Mouse (Mus musculus): ENCODE measurements around the gene Gm49337. TPM values are rescaled to one million over a fixed set of nuclear protein-coding genes. Genes with fewer than 3 reads are reported as not detected.
A peak's percentile ranks its signal among the peaks of the same experiment; 100 is the strongest.

Gene Gm49337
- polyA plus RNA-seq, 1 experiment from 2014 or later = not detected

- H3K36me3 ChIP-seq = no peaks in the 10 kb centered on the region
- no peaks in the 10 kb centered on the region for H3K9me3 ChIP-seq (replicated peaks)
- under 1% methylated on average over 47 of the region's 47 CpGs for WGBS
- DNase-seq (ENCODE audit: low spot score) = peak; percentile 77
- H3K4me3 ChIP-seq = peak overlapping the region; percentile 82
- H3K27me3 ChIP-seq (ENCODE audit: low read depth, poor library complexity, severe bottlenecking) = peaks cover 31% of the 10 kb centered on the region
- H3K4me1 ChIP-seq = peaks cover 21% of the 10 kb centered on the region
- peak overlapping the region; percentile 84 for H3K27ac ChIP-seq
Observed at GRCm38 (mm10) chr4:116143891-116144717, 29.1 kb upstream of the Gm49337 start.

- Histone ChIP-seq H3K27ac (peak overlapping the region; percentile 96), H3K9me3 (replicated peaks) (no peaks in the 10 kb centered on the region), H3K4me3 (peak overlapping the region; percentile 83), H3K27me3 (ENCODE audit: low read depth, poor library complexity, severe bottlenecking) (no peaks in the 10 kb centered on the region), H3K36me3 (peaks cover 34% of the 10 kb centered on the region), H3K4me1 (peaks cover 16% of the 10 kb centered on the region)
- DNase-seq (ENCODE audit: low spot score) = no peak
- 20% methylated on average over 6 of the region's 6 CpGs for WGBS
Observed at GRCm38 (mm10) chr4:116149812-116150155, 23.4 kb upstream of the Gm49337 start.

- WGBS = 5% methylated on average over 73 of the region's 73 CpGs
- H3K36me3 ChIP-seq = peaks cover 39% of the 10 kb centered on the region
- peak overlapping the region; percentile 96 for H3K27ac ChIP-seq
- DNase-seq (ENCODE audit: low spot score) = peak; percentile 82
- H3K4me1 ChIP-seq = peaks cover 14% of the 10 kb centered on the region
- peak overlapping the region; percentile 83 for H3K4me3 ChIP-seq
- no peaks in the 10 kb centered on the region for H3K9me3 ChIP-seq (replicated peaks)
- H3K27me3 ChIP-seq (ENCODE audit: low read depth, poor library complexity, severe bottlenecking) = no peaks in the 10 kb centered on the region
Observed at GRCm38 (mm10) chr4:116150156-116150861, 22.9 kb upstream of the Gm49337 start.

GRCm38 (mm10) chr4:116150862-116151221, 22.3 kb upstream of the Gm49337 start:
- no peaks in the 10 kb centered on the region for H3K27me3 ChIP-seq (ENCODE audit: low read depth, poor library complexity, severe bottlenecking)
- DNase-seq (ENCODE audit: low spot score) = no peak
- peaks cover 14% of the 10 kb centered on the region for H3K4me1 ChIP-seq
- H3K27ac ChIP-seq = peak overlapping the region; percentile 96
- WGBS = 22% methylated on average over 4 of the region's 4 CpGs
- H3K4me3 ChIP-seq = peak overlapping the region; percentile 83
- H3K36me3 ChIP-seq = peaks cover 45% of the 10 kb centered on the region
- H3K9me3 ChIP-seq (replicated peaks) = no peaks in the 10 kb centered on the region

GRCm38 (mm10) chr4:116151238-116151637, 21.9 kb upstream of the Gm49337 start, which contains the start of gene Lurap1:
TSS of gene Lurap1 (minus strand) at chr4:116151338.
- H3K4me3 ChIP-seq = peak within 1 kb of the TSS; percentile 83
- WGBS = 76% methylated on average over 6 of the region's 6 CpGs
- DNase-seq (ENCODE audit: low spot score) = no peak
- peaks cover 14% of the 10 kb centered on the region for H3K4me1 ChIP-seq
- peaks cover 49% of the 10 kb centered on the region for H3K36me3 ChIP-seq
- H3K9me3 ChIP-seq (replicated peaks) = no peaks in the 10 kb centered on the region
- no peaks in the 10 kb centered on the region for H3K27me3 ChIP-seq (ENCODE audit: low read depth, poor library complexity, severe bottlenecking)
- peak within 1 kb of the TSS; percentile 96 for H3K27ac ChIP-seq

GRCm38 (mm10) chr4:116152702-116153101, 20.5 kb upstream of the Gm49337 start:
- H3K36me3 ChIP-seq = peaks cover 63% of the 10 kb centered on the region
- DNase-seq (ENCODE audit: low spot score) = no peak
- 96% methylated on average over 15 of the region's 15 CpGs for WGBS

GRCm38 (mm10) chr4:116157882-116158281, 15.3 kb upstream of the Gm49337 start:
- 89% methylated on average over 2 of the region's 2 CpGs for WGBS

More at GRCm38 (mm10) chr4:116152702-116153101, 20.5 kb upstream of the Gm49337 start:
- Histone ChIP-seq H3K4me1 (peaks cover 14% of the 10 kb centered on the region), H3K27me3 (ENCODE audit: low read depth, poor library complexity, severe bottlenecking) (no peaks in the 10 kb centered on the region), H3K27ac (no peak overlapping the region), H3K9me3 (replicated peaks) (no peaks in the 10 kb centered on the region), H3K4me3 (no peak overlapping the region)

GRCm38 (mm10) chr4:116159912-116160311, 13.3 kb upstream of the Gm49337 start:
- no peak overlapping the region for H3K4me3 ChIP-seq
- peaks cover 65% of the 10 kb centered on the region for H3K36me3 ChIP-seq
- no peaks in the 10 kb centered on the region for H3K9me3 ChIP-seq (replicated peaks)
- 77% methylated on average over 3 of the region's 3 CpGs for WGBS
- no peak for DNase-seq (ENCODE audit: low spot score)
- no peaks in the 10 kb centered on the region for H3K27me3 ChIP-seq (ENCODE audit: low read depth, poor library complexity, severe bottlenecking)
- peaks cover 5% of the 10 kb centered on the region; the same call in 1 of the 2 replicates for H3K4me1 ChIP-seq
- no peak overlapping the region for H3K27ac ChIP-seq

More at GRCm38 (mm10) chr4:116157882-116158281, 15.3 kb upstream of the Gm49337 start:
- no peak for DNase-seq (ENCODE audit: low spot score)
- Histone ChIP-seq H3K4me3 (no peak overlapping the region), H3K27me3 (ENCODE audit: low read depth, poor library complexity, severe bottlenecking) (no peaks in the 10 kb centered on the region), H3K36me3 (peaks cover 85% of the 10 kb centered on the region), H3K9me3 (replicated peaks) (no peaks in the 10 kb centered on the region), H3K27ac (no peak overlapping the region), H3K4me1 (no peaks in the 10 kb centered on the region)

- Histone ChIP-seq H3K27me3 (ENCODE audit: low read depth, poor library complexity, severe bottlenecking) (no peaks in the 10 kb centered on the region), H3K4me1 (peaks cover 13% of the 10 kb centered on the region), H3K4me3 (no peak overlapping the region), H3K36me3 (peaks cover 56% of the 10 kb centered on the region), H3K27ac (no peak overlapping the region), H3K9me3 (replicated peaks) (no peaks in the 10 kb centered on the region)
- WGBS = 86% methylated on average over 3 of the region's 3 CpGs
- no peak for DNase-seq (ENCODE audit: low spot score)
Observed at GRCm38 (mm10) chr4:116160769-116161168, 12.4 kb upstream of the Gm49337 start.

GRCm38 (mm10) chr4:116162142-116162541, 11.0 kb upstream of the Gm49337 start:
- no peak overlapping the region for H3K27ac ChIP-seq
- H3K9me3 ChIP-seq (replicated peaks) = no peaks in the 10 kb centered on the region
- no peaks in the 10 kb centered on the region for H3K27me3 ChIP-seq (ENCODE audit: low read depth, poor library complexity, severe bottlenecking)
- peaks cover 43% of the 10 kb centered on the region for H3K36me3 ChIP-seq
- 87% methylated on average over 4 of the region's 4 CpGs for WGBS
- H3K4me3 ChIP-seq = no peak overlapping the region
- no peak for DNase-seq (ENCODE audit: low spot score)
- peaks cover 22% of the 10 kb centered on the region for H3K4me1 ChIP-seq

GRCm38 (mm10) chr4:116164759-116165554, 8.2 kb upstream of the Gm49337 start:
- no peaks in the 10 kb centered on the region for H3K27me3 ChIP-seq (ENCODE audit: low read depth, poor library complexity, severe bottlenecking)
- 86% methylated on average over 2 of the region's 2 CpGs for WGBS
- H3K4me3 ChIP-seq = no peak overlapping the region
- H3K4me1 ChIP-seq = peaks cover 22% of the 10 kb centered on the region
- no peak for DNase-seq (ENCODE audit: low spot score)
- H3K36me3 ChIP-seq = peaks cover 15% of the 10 kb centered on the region
- H3K9me3 ChIP-seq (replicated peaks) = no peaks in the 10 kb centered on the region
- peak overlapping the region; percentile 38; the same call in 1 of the 2 replicates for H3K27ac ChIP-seq

GRCm38 (mm10) chr4:116165708-116166407, 7.3 kb upstream of the Gm49337 start:
- WGBS = 57% methylated on average over 8 of the region's 8 CpGs
- Histone ChIP-seq H3K27me3 (ENCODE audit: low read depth, poor library complexity, severe bottlenecking) (no peaks in the 10 kb centered on the region), H3K36me3 (peaks cover 6% of the 10 kb centered on the region)

More at GRCm38 (mm10) chr4:116165708-116166407, 7.3 kb upstream of the Gm49337 start:
- H3K9me3 ChIP-seq (replicated peaks) = no peaks in the 10 kb centered on the region
- no peak for DNase-seq (ENCODE audit: low spot score)
- no peak overlapping the region for H3K4me3 ChIP-seq
- 0 out of 2 replicates have a peak overlapping the region, but pooled peaks have one; percentile 38 for H3K27ac ChIP-seq
- peaks cover 22% of the 10 kb centered on the region for H3K4me1 ChIP-seq
